Mouse (Mus musculus): ENCODE measurements around the gene Kptn.

Gene Kptn

GRCm38 (mm10) chr7:16120262-16120600, 536 bp downstream of the Kptn start:
- no peak for DNase-seq (ENCODE audit: low read depth, low spot score)

GRCm38 (mm10) chr7:16125829-16126228, 6.1 kb downstream of the Kptn start:
- no peak for DNase-seq (ENCODE audit: low read depth, low spot score)

- no peak for DNase-seq (ENCODE audit: low read depth, low spot score)
Measured at GRCm38 (mm10) chr7:16128344-16128743, 8.6 kb downstream of the Kptn start.

- DNase-seq (ENCODE audit: low read depth, low spot score) = no peak
Measured at GRCm38 (mm10) chr7:16128899-16129298, 9.2 kb downstream of the Kptn start.

- peak; percentile 95 for DNase-seq (ENCODE audit: low read depth, low spot score)
Measured at GRCm38 (mm10) chr7:16129421-16129845, 9.7 kb downstream of the Kptn start, which contains the start of gene Slc8a2. Slc8a2 (plus strand) TSS chr7:16129826.

GRCm38 (mm10) chr7:16129846-16130691, 10.4 kb downstream of the Kptn start:
- DNase-seq (ENCODE audit: low read depth, low spot score) = peak; percentile 89

- DNase-seq (ENCODE audit: low read depth, low spot score) = no peak
Measured at GRCm38 (mm10) chr7:16130956-16131634, 11.4 kb downstream of the Kptn start.

- peak; percentile 29 for DNase-seq (ENCODE audit: low read depth, low spot score)
Measured at GRCm38 (mm10) chr7:16132161-16132581, 12.5 kb downstream of the Kptn start.

GRCm38 (mm10) chr7:16132926-16133325, 13.2 kb downstream of the Kptn start:
- DNase-seq (ENCODE audit: low read depth, low spot score) = no peak

GRCm38 (mm10) chr7:16133691-16134090, 14.0 kb downstream of the Kptn start:
- DNase-seq (ENCODE audit: low read depth, low spot score) = no peak

- DNase-seq (ENCODE audit: low read depth, low spot score) = no peak
Measured at GRCm38 (mm10) chr7:16134951-16135392, 15.3 kb downstream of the Kptn start.

- no peak for DNase-seq (ENCODE audit: low read depth, low spot score)
Measured at GRCm38 (mm10) chr7:16146489-16147410, 27.1 kb downstream of the Kptn start.

- DNase-seq (ENCODE audit: low read depth, low spot score) = peak; percentile 35
Measured at GRCm38 (mm10) chr7:16147643-16148042, 27.9 kb downstream of the Kptn start.

GRCm38 (mm10) chr7:16149241-16149640, 29.5 kb downstream of the Kptn start:
- DNase-seq (ENCODE audit: low read depth, low spot score) = no peak

- DNase-seq (ENCODE audit: low read depth, low spot score) = no peak
Measured at GRCm38 (mm10) chr7:16150191-16151145, 30.8 kb downstream of the Kptn start.

GRCm38 (mm10) chr7:16153522-16153921, 33.8 kb downstream of the Kptn start:
- peak; percentile 61 for DNase-seq (ENCODE audit: low read depth, low spot score)

- DNase-seq (ENCODE audit: low read depth, low spot score) = no peak
Measured at GRCm38 (mm10) chr7:16155132-16155872, 35.6 kb downstream of the Kptn start.

GRCm38 (mm10) chr7:16156105-16156714, 36.5 kb downstream of the Kptn start:
- no peak for DNase-seq (ENCODE audit: low read depth, low spot score)

GRCm38 (mm10) chr7:16158735-16159134, 39.0 kb downstream of the Kptn start:
- DNase-seq (ENCODE audit: low read depth, low spot score) = no peak
